Mouse (Mus musculus): ENCODE results near the gene Mrpl43.
A peak's percentile ranks its signal among the peaks of the same experiment; 100 is the strongest.

The Mrpl43 gene

GRCm38 (mm10) chr19:45029571-45029970, 23.3 kb upstream of the Mrpl43 start:
- DNase-seq (ENCODE audit: low spot score in 2 of 2), result no peak

GRCm38 (mm10) chr19:45028746-45029145, 22.5 kb upstream of the Mrpl43 start:
- no peak for DNase-seq (ENCODE audit: low spot score in 2 of 2)

- no peak for DNase-seq (ENCODE audit: low spot score in 2 of 2)
These were observed 21.6 kb upstream of the Mrpl43 start for GRCm38 (mm10) chr19:45027848-45028247.

GRCm38 (mm10) chr19:45026958-45027670, 20.9 kb upstream of the Mrpl43 start:
- no peak for DNase-seq (ENCODE audit: low spot score in 2 of 2)

- DNase-seq (ENCODE audit: low spot score in 2 of 2), result no peak
These were observed 19.8 kb upstream of the Mrpl43 start for GRCm38 (mm10) chr19:45025937-45026568.

GRCm38 (mm10) chr19:45024775-45025174, 18.5 kb upstream of the Mrpl43 start:
- DNase-seq (ENCODE audit: low spot score in 2 of 2), result no peak

GRCm38 (mm10) chr19:45023993-45024392, 17.8 kb upstream of the Mrpl43 start:
- no peak for DNase-seq (ENCODE audit: low spot score in 2 of 2)

GRCm38 (mm10) chr19:45021362-45021761, 15.1 kb upstream of the Mrpl43 start:
- DNase-seq (ENCODE audit: low spot score in 2 of 2), result no peak

GRCm38 (mm10) chr19:45020348-45020747, 14.1 kb upstream of the Mrpl43 start:
- no peak for DNase-seq (ENCODE audit: low spot score in 2 of 2)

GRCm38 (mm10) chr19:45018351-45018831, 12.1 kb upstream of the Mrpl43 start:
- DNase-seq (ENCODE audit: low spot score in 2 of 2), result no peak

- DNase-seq (ENCODE audit: low spot score in 2 of 2), result peak; percentile 65 to 76
These were observed 11.7 kb upstream of the Mrpl43 start for GRCm38 (mm10) chr19:45017909-45018308.

GRCm38 (mm10) chr19:45017216-45017771, 11.1 kb upstream of the Mrpl43 start:
- peak; percentile 61 to 73 for DNase-seq (ENCODE audit: low spot score in 2 of 2)

GRCm38 (mm10) chr19:45016341-45017215, 10.3 kb upstream of the Mrpl43 start:
- DNase-seq (ENCODE audit: low spot score in 2 of 2), result peak; percentile 62 to 75

- DNase-seq (ENCODE audit: low spot score in 2 of 2), result peak in 1 of 2 experiments; percentile 55
These were observed 9.5 kb upstream of the Mrpl43 start for GRCm38 (mm10) chr19:45015518-45016281.

GRCm38 (mm10) chr19:45014981-45015402, 8.8 kb upstream of the Mrpl43 start:
- peak in 1 of 2 experiments; percentile 27 for DNase-seq (ENCODE audit: low spot score in 2 of 2)

- DNase-seq (ENCODE audit: low spot score in 2 of 2), result no peak
These were observed 8.2 kb upstream of the Mrpl43 start, which contains the start of gene Lzts2 for GRCm38 (mm10) chr19:45014335-45014971. TSS of gene Lzts2 (plus strand) at chr19:45014414.

- DNase-seq (ENCODE audit: low spot score in 2 of 2), result no peak
These were observed 7.5 kb upstream of the Mrpl43 start for GRCm38 (mm10) chr19:45013581-45014225.

GRCm38 (mm10) chr19:45012636-45013035, 6.4 kb upstream of the Mrpl43 start:
- DNase-seq (ENCODE audit: low spot score in 2 of 2), result no peak

GRCm38 (mm10) chr19:45012219-45012618, 6.0 kb upstream of the Mrpl43 start:
- DNase-seq (ENCODE audit: low spot score in 2 of 2), result no peak

GRCm38 (mm10) chr19:45010646-45011045, 4.4 kb upstream of the Mrpl43 start:
- DNase-seq (ENCODE audit: low spot score in 2 of 2), result no peak
